Mouse (Mus musculus) myocyte (in vitro differentiated cells): ENCODE measurements around the gene Hoxc4. TPM values are rescaled to one million over a fixed set of nuclear protein-coding genes. Genes with fewer than 3 reads are reported as not detected.

Experiments
- H3K27me3 ChIP-seq: one replicate; pipeline ENCODE4 v1.6.1; 2011; ENCODE audit not compliant: control insufficient read depth, insufficient read depth, insufficient read length
- H3K36me3 ChIP-seq: one replicate; pipeline ENCODE4 v1.6.1; 2011; ENCODE audit not compliant: control insufficient read depth, insufficient read depth
- H3K4me2 ChIP-seq: one replicate; pipeline ENCODE4 v1.6.1; 2011; ENCODE audit warnings: low read depth, control low read depth
- H3K4me3 ChIP-seq: one replicate; pipeline ENCODE4 v1.5.1; 2011; ENCODE audit warnings: mild to moderate bottlenecking, control low read depth, moderate library complexity
- H3K79me2 ChIP-seq: one replicate; pipeline ENCODE4 v1.6.1; 2011; ENCODE audit not compliant: control insufficient read depth, insufficient read depth
- H3ac ChIP-seq: one replicate; pipeline ENCODE4 v1.6.1; 2011; ENCODE audit not compliant: control insufficient read depth, insufficient read length
- CEBPB ChIP-seq: IDR thresholded peaks from 2 replicates; pipeline ENCODE4 v1.6.1; 2011; ENCODE audit warnings: mild to moderate bottlenecking, moderate library complexity; ENCODE audit not compliant: poor library complexity, insufficient read depth, severe bottlenecking
- E2F4 ChIP-seq: IDR thresholded peaks from one replicate; pipeline ENCODE4 v1.6.1; 2011; ENCODE audit warnings: mild to moderate bottlenecking, control low read depth, moderate library complexity; ENCODE audit not compliant: insufficient read depth
- MAX ChIP-seq: IDR thresholded peaks from one replicate; pipeline ENCODE4 v1.6.1; 2011; ENCODE audit warnings: low read depth, mild to moderate bottlenecking, control low read depth
- MYOD1 ChIP-seq, 3 experiments: IDR thresholded peaks; one replicate each; pipeline ENCODE4 v1.6.1; 2011; ENCODE audit warnings: control low read depth in 2 of 3, low read depth in 2 of 3, mild to moderate bottlenecking in 2 of 3, moderate library complexity in 1 of 3; ENCODE audit not compliant: insufficient read length in 2 of 3, control insufficient read depth in 1 of 3
- MYOG ChIP-seq, 3 experiments: IDR thresholded peaks; one replicate each; pipeline ENCODE4 v1.6.1; 2011; ENCODE audit warnings: control low read depth in 2 of 3, low read depth in 2 of 3, mild to moderate bottlenecking in 2 of 3; ENCODE audit not compliant: insufficient read length in 2 of 3, control insufficient read depth in 1 of 3, insufficient read depth in 1 of 3
- POLR2A ChIP-seq: IDR thresholded peaks from one replicate; pipeline ENCODE4 v1.6.1; 2011; ENCODE audit warnings: low read depth, mild to moderate bottlenecking, control low read depth, moderate library complexity; ENCODE audit not compliant: insufficient read length
- POLR2AphosphoS2 ChIP-seq: IDR thresholded peaks from one replicate; pipeline ENCODE4 v1.6.1; 2011; ENCODE audit warnings: low read depth, control low read depth; ENCODE audit not compliant: insufficient read length
- REST ChIP-seq: IDR thresholded peaks from one replicate; pipeline ENCODE4 v1.6.1; 2011; ENCODE audit warnings: mild to moderate bottlenecking, control low read depth, moderate library complexity; ENCODE audit not compliant: insufficient read depth, insufficient read length
- SRF ChIP-seq: IDR thresholded peaks from one replicate; pipeline ENCODE4 v1.6.1; 2011; ENCODE audit warnings: low read depth; ENCODE audit not compliant: control insufficient read depth, insufficient read length
- TCF12 ChIP-seq: IDR thresholded peaks from one replicate; pipeline ENCODE4 v1.6.1; 2011; ENCODE audit warnings: mild to moderate bottlenecking, control low read depth; ENCODE audit not compliant: poor library complexity, insufficient read depth, severe bottlenecking
- TCF3 ChIP-seq: IDR thresholded peaks from one replicate; pipeline ENCODE4 v1.6.1; 2011; ENCODE audit warnings: low read depth, control low read depth; ENCODE audit not compliant: insufficient read length
- USF1 ChIP-seq: IDR thresholded peaks from one replicate; pipeline ENCODE4 v1.6.1; 2011; ENCODE audit warnings: low read depth, mild to moderate bottlenecking, control low read depth, moderate library complexity
- polyA plus RNA-seq: library from polyadenylated mRNA; unstranded; fragments of >200 nt; fragmentation: generic; extraction: Trizol; gene quantifications from one replicate; pipeline ENCODE4 v1.2.1, GENCODE M21; 2012; ENCODE audit warnings: missing spikeins

The Hoxc4 gene
- polyA plus RNA-seq, 1 experiment, result 3.6 TPM

- Histone ChIP-seq H3ac (peak overlapping the region; percentile 17), H3K4me2 (peak overlapping the region; percentile 88), H3K36me3 (no peaks in the 10 kb centered on the region), H3K4me3 (peak overlapping the region; percentile 73), H3K79me2 (peaks cover 54% of the 10 kb centered on the region), H3K27me3 (no peaks in the 10 kb centered on the region)
- TF ChIP-seq REST (no peak), E2F4 (no peak), USF1 (no peak), MYOG (IDR thresholded peaks at IDR 0.05; ENCODE audit: control insufficient read depth in 1 of 3, insufficient read depth in 1 of 3, insufficient read length in 2 of 3, low read depth in 2 of 3) (no peak), CEBPB (no peak), SRF (no peak), MAX (no peak), MYOD1 (IDR thresholded peaks at IDR 0.05; ENCODE audit: control insufficient read depth in 1 of 3, insufficient read length in 2 of 3, low read depth in 2 of 3) (no peak)
Measured at GRCm38 (mm10) chr15:102998608-102999182, 20.0 kb upstream of the Hoxc4 start.

GRCm38 (mm10) chr15:102999183-102999831 lies 19.4 kb upstream of the Hoxc4 start:
- TF ChIP-seq MAX (no peak), MYOD1 (IDR thresholded peaks at IDR 0.05; ENCODE audit: control insufficient read depth in 1 of 3, insufficient read length in 2 of 3, low read depth in 2 of 3) (peak in 1 of 3 experiments; percentile 32), MYOG (IDR thresholded peaks at IDR 0.05; ENCODE audit: control insufficient read depth in 1 of 3, insufficient read depth in 1 of 3, insufficient read length in 2 of 3, low read depth in 2 of 3) (no peak), POLR2A (peak; percentile 59), USF1 (no peak), TCF3 (no peak), TCF12 (no peak), REST (no peak), POLR2AphosphoS2 (peak; percentile 94), SRF (no peak), E2F4 (no peak), CEBPB (no peak)
- H3ac ChIP-seq, result peak overlapping the region; percentile 17
- peaks cover 61% of the 10 kb centered on the region for H3K79me2 ChIP-seq
- H3K4me3 ChIP-seq, result peak overlapping the region; percentile 73
- H3K4me2 ChIP-seq, result peak overlapping the region; percentile 98
- H3K36me3 ChIP-seq, result no peaks in the 10 kb centered on the region
- no peaks in the 10 kb centered on the region for H3K27me3 ChIP-seq

- TF ChIP-seq POLR2A (peak; percentile 75), USF1 (no peak), POLR2AphosphoS2 (peak; percentile 84)
- Histone ChIP-seq H3K4me3 (peak overlapping the region; percentile 73), H3K4me2 (peak overlapping the region; percentile 98), H3K79me2 (peaks cover 67% of the 10 kb centered on the region), H3ac (peak overlapping the region; percentile 35), H3K36me3 (no peaks in the 10 kb centered on the region), H3K27me3 (no peaks in the 10 kb centered on the region)
Measured at GRCm38 (mm10) chr15:102999955-103000354, 18.8 kb upstream of the Hoxc4 start.

GRCm38 (mm10) chr15:103000501-103000901 lies 18.2 kb upstream of the Hoxc4 start:
- H3ac ChIP-seq, result peak overlapping the region; percentile 35
- peaks cover 67% of the 10 kb centered on the region for H3K79me2 ChIP-seq
- peak overlapping the region; percentile 73 for H3K4me3 ChIP-seq
- peak overlapping the region; percentile 98 for H3K4me2 ChIP-seq
- no peaks in the 10 kb centered on the region for H3K27me3 ChIP-seq
- TF ChIP-seq MYOD1 (IDR thresholded peaks at IDR 0.05; ENCODE audit: control insufficient read depth in 1 of 3, insufficient read length in 2 of 3, low read depth in 2 of 3) (no peak), TCF12 (no peak), POLR2A (peak; percentile 49), POLR2AphosphoS2 (peak; percentile 7), CEBPB (no peak)
- no peaks in the 10 kb centered on the region for H3K36me3 ChIP-seq

GRCm38 (mm10) chr15:103001370-103001769 lies 17.4 kb upstream of the Hoxc4 start:
- H3K27me3 ChIP-seq, result no peaks in the 10 kb centered on the region
- TF ChIP-seq TCF3 (no peak), USF1 (no peak), REST (no peak), E2F4 (no peak), MAX (no peak), SRF (no peak), MYOD1 (IDR thresholded peaks at IDR 0.05; ENCODE audit: control insufficient read depth in 1 of 3, insufficient read length in 2 of 3, low read depth in 2 of 3) (no peak), TCF12 (no peak), POLR2AphosphoS2 (no peak), CEBPB (no peak)
- peak overlapping the region; percentile 98 for H3K4me2 ChIP-seq
- no peaks in the 10 kb centered on the region for H3K36me3 ChIP-seq
- H3K4me3 ChIP-seq, result peak overlapping the region; percentile 73
- peaks cover 69% of the 10 kb centered on the region for H3K79me2 ChIP-seq
- peak overlapping the region; percentile 35 for H3ac ChIP-seq
